Mouse (Mus musculus): ENCODE measurements around the gene Lat2. TPM values are rescaled to one million over a fixed set of nuclear protein-coding genes. Genes with fewer than 3 reads are reported as not detected.

Lat2 gene
- total RNA-seq (2021): 1 to 10 TPM; 2.9 to 4.3 TPM

- no peak for DNase-seq
These were observed at the start of gene Lat2 for GRCm38 (mm10) chr5:134614802-134615201. Gene Lat2 (minus strand): TSS chr5:134615025.

GRCm38 (mm10) chr5:134656708-134657107, 41.9 kb upstream of the Lat2 start:
- DNase-seq: no peak

- DNase-seq: peak; percentile 38
These were observed 37.2 kb upstream of the Lat2 start for GRCm38 (mm10) chr5:134652015-134652414.

GRCm38 (mm10) chr5:134650926-134651325, 36.1 kb upstream of the Lat2 start:
- peak; percentile 71 for DNase-seq

GRCm38 (mm10) chr5:134648976-134649375, 34.2 kb upstream of the Lat2 start:
- peak; percentile 52 for DNase-seq

- DNase-seq: no peak
These were observed 32.6 kb upstream of the Lat2 start for GRCm38 (mm10) chr5:134647394-134647793.

GRCm38 (mm10) chr5:134646461-134646860, 31.6 kb upstream of the Lat2 start:
- DNase-seq: no peak

GRCm38 (mm10) chr5:134644643-134645118, 29.9 kb upstream of the Lat2 start:
- peak; percentile 33 for DNase-seq

GRCm38 (mm10) chr5:134644121-134644520, 29.3 kb upstream of the Lat2 start:
- DNase-seq: no peak

GRCm38 (mm10) chr5:134640371-134640770, 25.5 kb upstream of the Lat2 start:
- DNase-seq: no peak

- DNase-seq: peak; percentile 98
These were observed 24.5 kb upstream of the Lat2 start, which contains the start of gene Eif4h for GRCm38 (mm10) chr5:134639269-134639682. Gene Eif4h (minus strand): TSS chr5:134639490.

- DNase-seq: no peak
These were observed 23.8 kb upstream of the Lat2 start for GRCm38 (mm10) chr5:134638461-134639268.

- no peak for DNase-seq
These were observed 23.1 kb upstream of the Lat2 start for GRCm38 (mm10) chr5:134637820-134638367.

GRCm38 (mm10) chr5:134632841-134633240, 18.0 kb upstream of the Lat2 start:
- DNase-seq: no peak

- no peak for DNase-seq
These were observed 16.0 kb upstream of the Lat2 start for GRCm38 (mm10) chr5:134630835-134631234.

GRCm38 (mm10) chr5:134629508-134629907, 14.7 kb upstream of the Lat2 start:
- no peak for DNase-seq

GRCm38 (mm10) chr5:134622069-134622468, 7.2 kb upstream of the Lat2 start:
- DNase-seq: no peak

- no peak for DNase-seq
These were observed 6.3 kb upstream of the Lat2 start for GRCm38 (mm10) chr5:134621099-134621640.

GRCm38 (mm10) chr5:134620457-134620856, 5.6 kb upstream of the Lat2 start:
- no peak for DNase-seq

GRCm38 (mm10) chr5:134617071-134617470, 2.2 kb upstream of the Lat2 start:
- peak; percentile 81 for DNase-seq

- no peak for DNase-seq
These were observed 955 bp upstream of the Lat2 start for GRCm38 (mm10) chr5:134615780-134616179.

GRCm38 (mm10) chr5:134615380-134615779, 555 bp upstream of the Lat2 start:
- no peak for DNase-seq

- DNase-seq: no peak
These were observed 529 bp downstream of the Lat2 start for GRCm38 (mm10) chr5:134614296-134614695.

GRCm38 (mm10) chr5:134613727-134614126, 1.1 kb downstream of the Lat2 start:
- no peak for DNase-seq
